In the genomic region with DNA sequence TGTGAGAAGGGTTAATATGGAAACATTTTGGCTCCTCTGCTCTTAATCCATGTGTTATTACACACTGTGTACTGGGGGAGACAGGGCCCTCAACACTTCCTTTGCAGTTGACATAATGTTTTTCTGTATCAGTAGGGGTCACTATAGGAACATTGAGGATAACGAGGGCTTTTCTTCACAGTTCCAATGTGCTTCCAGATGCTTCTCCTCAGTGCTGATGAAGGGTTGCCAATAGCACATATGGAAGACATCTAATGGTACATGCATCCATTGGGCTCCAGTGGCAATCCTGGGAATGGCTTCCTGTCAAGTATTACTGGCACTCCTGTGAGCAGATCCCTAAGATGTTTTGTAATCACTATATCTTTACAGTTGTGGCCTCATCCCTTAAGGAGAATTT, we compare ENCODE assay signal across 11 mouse cellular contexts.
DNase-seq lines count a peak whose midpoint lies in the region; ATAC-seq and TF ChIP-seq lines count a peak whose summit lies in the region.
"Had no signal": no experiment of that assay in that cellular context is flagged by ENCODE, and none has a peak within 500 bp of the region (broad histone marks: within the 10 kb centered on the region; RNA-seq: fewer than 3 reads in every experiment).

No protein-coding gene starts in this region.

- H3K4me1 ChIP-seq in intestine, embryonic 16.5 days (ENCODE audit: control insufficient read depth, insufficient read depth, low read length): no peaks in the 10 kb centered on the region
- no peaks in the 10 kb centered on the region for H3K4me1 ChIP-seq in intestine, embryonic 15.5 days (replicated peaks)

- H3K4me3 ChIP-seq in intestine, embryonic 16.5 days (ENCODE audit: low read length): no peak overlapping the region
- H3K4me3 ChIP-seq in intestine, embryonic 15.5 days (replicated peaks): no peak overlapping the region

- H3K27me3 ChIP-seq in intestine, embryonic 16.5 days (replicated peaks; ENCODE audit: control insufficient read depth, insufficient read depth, low read length): no peaks in the 10 kb centered on the region
- no peaks in the 10 kb centered on the region for H3K27me3 ChIP-seq in intestine, embryonic 15.5 days (replicated peaks)

- H3K4me2 ChIP-seq in intestine, embryonic 16.5 days (ENCODE audit: low read depth, low read length): no peak overlapping the region
- H3K4me2 ChIP-seq in intestine, embryonic 15.5 days (replicated peaks): no peak overlapping the region

- TF ChIP-seq POLR2A in brain, embryonic 14.5 days (IDR thresholded peaks at IDR 0.05; ENCODE audit: borderline replicate concordance, extremely low read depth, insufficient read depth, insufficient read length, poor library complexity, severe bottlenecking): no peak

- no peak overlapping the region for H3K9ac ChIP-seq in intestine, embryonic 16.5 days (ENCODE audit: low read depth, low read length)
- H3K9ac ChIP-seq in intestine, embryonic 15.5 days: no peak overlapping the region

- ATAC-seq in intestine, embryonic 16.5 days: peak; percentile 50; the same call in 1 of the 2 replicates
- ATAC-seq in intestine, embryonic 15.5 days: no peak; the same call in 1 of the 2 replicates

- DNase-seq in embryo, embryonic 10 days (ENCODE audit: low spot score): peak; percentile 37
- DNase-seq in embryo, embryonic 9.5 days (ENCODE audit: extremely low spot score): no peak
- DNase-seq in brain, embryonic 14.5 days (ENCODE audit: low read depth): peak; percentile 88
- DNase-seq in lung, postnatal 25 days (ENCODE audit: low spot score): peak; percentile 17
- DNase-seq in yolk sac, embryonic 10.5 days (ENCODE audit: low spot score): no peak
- no peak for DNase-seq in thymus, postnatal 4 days
- DNase-seq: cerebellum, adult 2 months; gastrocnemius, postnatal 36 days; kidney, adult 2 months had no signal

- TF ChIP-seq CTCF in brain, embryonic 14.5 days (IDR thresholded peaks at IDR 0.05; ENCODE audit: borderline replicate concordance, extremely low read depth, insufficient read depth, insufficient read length): no peak

- no peaks in the 10 kb centered on the region for H3K36me3 ChIP-seq in intestine, embryonic 16.5 days (ENCODE audit: control insufficient read depth, insufficient read depth, low read length)
- H3K36me3 ChIP-seq in intestine, embryonic 15.5 days: no peaks in the 10 kb centered on the region

- H3K27ac ChIP-seq in intestine, embryonic 16.5 days (ENCODE audit: low read length): no peak overlapping the region
- H3K27ac ChIP-seq in intestine, embryonic 15.5 days: no peak overlapping the region

- H3K9me3 ChIP-seq in intestine, embryonic 16.5 days (ENCODE audit: control insufficient read depth, low read length): no peaks in the 10 kb centered on the region
- no peaks in the 10 kb centered on the region for H3K9me3 ChIP-seq in intestine, embryonic 15.5 days

- WGBS in intestine, embryonic 16.5 days: 45% methylated on average over 1 of the region's 1 CpGs
- WGBS in intestine, embryonic 15.5 days: 43% methylated on average over 1 of the region's 1 CpGs

Comparison
In these comparisons a context has a peak if more than half of its experiments do, and no peak if none do; other contexts are left out.
1. DNase-seq: peak in embryo, embryonic 10 days (single experiment), brain, embryonic 14.5 days (single experiment) and lung, postnatal 25 days (single experiment); none in embryo, embryonic 9.5 days (single experiment), yolk sac, embryonic 10.5 days (single experiment) and thymus, postnatal 4 days (single experiment).